Mouse (Mus musculus): Measurements from ENCODE around the gene Kyat1. TPM values are rescaled to one million over a fixed set of nuclear protein-coding genes. Genes with fewer than 3 reads are reported as not detected.
A peak's percentile ranks its signal among the peaks of the same experiment; 100 is the strongest.

Kyat1 gene
- total RNA-seq (2022) = 10 to 100 TPM; 23.0 to 28.7 (median 26.8) TPM

DNA sequence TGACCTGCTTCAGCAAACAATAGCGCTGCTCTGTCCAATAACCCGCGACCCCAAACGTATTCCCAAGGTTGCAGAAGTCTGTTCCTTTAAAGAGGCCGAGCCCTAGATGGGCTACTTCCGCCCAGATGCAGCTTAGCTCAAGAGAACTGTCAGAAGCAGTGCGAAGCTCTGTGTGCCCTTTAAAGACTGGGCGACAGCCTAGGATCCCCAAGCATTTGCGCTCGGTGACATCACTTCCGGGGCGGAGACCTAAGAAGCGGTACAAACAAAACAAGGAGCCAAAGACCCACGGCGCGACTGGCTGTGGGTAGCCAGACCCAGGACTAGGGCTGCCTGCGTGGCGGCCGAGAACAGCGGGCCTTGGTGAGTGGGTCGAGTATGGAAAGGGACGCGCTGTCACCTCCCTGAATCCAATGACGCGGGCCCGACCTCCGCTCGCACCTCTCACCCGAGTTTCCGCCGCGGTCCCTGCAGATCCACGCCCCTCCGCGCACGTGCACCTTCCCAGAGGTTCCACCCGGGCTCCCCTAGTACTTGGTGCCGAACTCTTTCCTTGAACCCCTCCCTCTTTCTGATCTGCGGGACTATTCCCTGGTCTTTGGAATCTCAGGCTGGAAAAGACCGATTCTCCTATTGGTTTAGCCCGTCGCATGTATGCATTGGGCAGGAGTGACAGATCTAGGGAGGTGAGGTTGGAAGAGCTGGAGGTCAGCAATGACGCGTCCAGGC lies at the start of gene Kyat1:
Gene Kyat1, minus strand, starts transcription at position 219 of the 729 bp plus-strand sequence.
- DNase-seq (ENCODE audit: low spot score in 2 of 2) = peak; percentile 92

DNA sequence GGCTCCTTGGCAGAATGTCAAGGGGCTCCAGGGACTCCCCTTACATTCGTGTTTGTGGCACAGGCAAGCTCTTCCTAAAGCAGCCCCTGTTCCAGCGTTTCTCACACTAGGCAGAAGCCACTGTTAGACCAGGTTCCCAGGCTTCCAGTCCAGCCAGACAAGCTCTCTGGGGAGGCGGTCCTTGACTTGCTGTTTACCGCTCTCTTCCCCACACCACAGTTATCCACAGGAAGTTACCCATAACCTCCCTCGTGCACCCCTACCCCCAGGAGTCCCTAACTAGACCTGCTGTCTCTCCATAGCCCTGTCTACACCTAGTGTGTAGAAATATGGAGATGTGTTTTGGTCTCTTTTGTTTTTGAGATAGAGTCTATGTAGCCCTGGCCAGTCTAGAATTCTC lies 48.2 kb upstream of the Kyat1 start:
- DNase-seq (ENCODE audit: low spot score in 2 of 2) = no peak

DNA sequence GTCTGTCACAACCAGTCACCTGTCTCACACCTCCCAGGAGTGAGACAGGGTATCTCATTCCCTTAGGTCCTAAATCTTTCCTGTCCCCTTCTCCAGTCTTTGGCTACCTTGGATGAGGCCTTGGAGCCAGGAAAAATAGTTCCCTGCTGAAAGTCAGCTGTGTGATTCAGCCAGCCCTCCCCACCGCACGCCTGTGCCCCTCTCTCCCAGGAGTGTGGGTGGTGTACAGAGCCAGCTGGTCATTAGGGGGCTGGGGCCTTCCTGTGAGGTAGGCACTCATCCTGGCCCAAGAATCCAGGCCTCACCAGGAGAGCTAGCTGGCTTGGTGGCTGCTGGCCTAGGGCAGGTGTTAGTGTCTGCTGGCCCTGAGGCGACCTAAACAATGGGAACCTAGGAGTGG lies 46.9 kb upstream of the Kyat1 start:
- no peak for DNase-seq (ENCODE audit: low spot score in 2 of 2)

DNA sequence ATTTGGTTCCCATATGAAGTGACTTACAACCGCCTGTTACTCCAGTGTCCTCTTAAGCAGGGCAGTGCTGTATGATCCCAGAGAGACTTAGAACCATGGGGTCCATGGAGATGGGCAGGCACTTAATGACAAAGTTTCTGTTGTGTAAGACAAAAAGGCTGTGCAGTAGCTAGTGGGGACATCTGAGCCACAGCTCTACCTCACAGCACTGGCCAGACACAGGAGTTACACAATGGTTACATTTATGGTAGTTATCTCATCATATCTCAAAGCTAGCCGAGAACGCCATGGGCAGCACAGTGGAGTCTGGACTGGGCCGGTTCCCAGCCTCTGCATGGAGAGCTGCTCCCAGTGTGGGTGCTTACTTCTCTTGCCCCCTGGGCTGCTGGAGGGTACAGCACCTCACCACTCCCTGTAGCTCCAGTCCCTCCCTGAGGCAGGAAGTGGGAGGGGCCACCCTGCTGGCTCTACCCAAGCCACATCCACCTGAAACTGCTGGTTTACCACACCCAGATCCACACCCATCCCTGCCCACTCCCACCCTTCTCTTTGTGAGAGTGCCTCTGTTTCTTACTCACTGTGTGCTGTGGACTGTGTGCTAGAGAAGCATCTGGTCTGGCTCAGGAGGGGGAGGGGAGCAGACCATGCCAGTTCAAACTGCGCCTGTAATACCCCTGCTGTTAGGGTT lies 45.9 kb upstream of the Kyat1 start:
- DNase-seq (ENCODE audit: low spot score in 2 of 2) = no peak

DNA sequence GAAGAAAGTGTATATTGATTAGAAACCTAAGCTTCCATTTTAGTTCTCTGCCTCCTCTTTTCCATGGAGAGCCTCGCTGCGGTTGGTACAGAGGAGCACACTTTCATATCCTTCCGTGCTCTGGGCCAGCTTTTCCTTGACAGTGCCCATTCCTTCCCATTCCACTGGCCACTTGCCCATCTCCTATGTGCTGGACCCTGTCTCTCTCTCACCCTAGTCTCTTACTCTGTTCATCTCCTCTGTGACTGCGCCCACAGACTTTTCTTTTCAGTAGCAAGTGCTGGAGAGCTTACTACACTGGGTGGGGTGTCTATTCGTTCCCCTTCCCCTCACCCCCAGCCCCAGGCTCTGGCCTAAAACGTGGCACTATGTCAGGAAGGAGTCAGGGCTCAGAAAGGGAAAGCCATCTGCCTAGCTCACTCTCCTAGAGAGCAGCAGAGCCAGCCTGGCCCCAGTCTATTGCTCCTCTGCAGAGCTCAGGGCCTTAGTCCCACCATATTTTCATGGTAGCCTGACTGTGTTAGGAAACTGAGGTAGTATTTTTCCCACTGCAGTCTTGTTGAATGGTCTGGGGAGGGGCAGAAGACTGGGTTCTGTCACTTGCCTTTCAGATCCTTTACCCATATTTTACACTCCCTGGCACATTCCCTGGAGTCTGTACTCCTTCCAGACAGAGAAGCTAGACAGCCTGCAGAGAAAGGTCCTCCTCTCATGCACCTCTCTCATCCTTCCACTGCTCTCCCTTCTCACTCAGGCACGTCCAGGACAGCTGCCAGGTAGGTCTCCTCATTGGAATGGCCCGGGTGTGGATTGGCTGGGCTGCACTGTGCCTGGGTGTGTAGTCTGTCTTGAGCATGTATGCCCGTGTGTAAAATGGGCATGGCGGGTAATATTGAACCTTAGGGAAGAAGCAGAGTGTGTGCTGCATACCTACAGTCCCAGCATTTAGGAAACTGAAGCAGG lies 44.8 kb upstream of the Kyat1 start:
- no peak for DNase-seq (ENCODE audit: low spot score in 2 of 2)

DNA sequence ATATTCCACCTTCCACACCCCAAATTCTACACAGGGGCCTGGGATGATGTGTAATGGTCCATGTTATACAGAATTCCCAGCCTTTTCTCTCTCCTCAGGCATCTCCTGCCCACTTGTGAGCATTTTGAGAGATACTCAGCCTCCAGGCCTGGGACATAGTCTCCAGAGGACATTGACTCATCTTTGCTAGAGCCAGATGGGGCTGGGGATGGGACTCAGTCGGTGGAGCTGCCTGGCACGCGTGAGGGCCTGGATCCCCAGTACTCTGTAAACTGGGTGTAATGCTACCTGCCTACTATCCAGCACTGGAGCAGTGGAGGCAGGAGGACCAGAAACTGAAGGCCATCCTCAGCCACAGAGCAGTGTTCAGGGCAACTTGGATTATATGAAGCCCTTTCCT lies 43.5 kb upstream of the Kyat1 start:
- DNase-seq (ENCODE audit: low spot score in 2 of 2) = no peak

DNA sequence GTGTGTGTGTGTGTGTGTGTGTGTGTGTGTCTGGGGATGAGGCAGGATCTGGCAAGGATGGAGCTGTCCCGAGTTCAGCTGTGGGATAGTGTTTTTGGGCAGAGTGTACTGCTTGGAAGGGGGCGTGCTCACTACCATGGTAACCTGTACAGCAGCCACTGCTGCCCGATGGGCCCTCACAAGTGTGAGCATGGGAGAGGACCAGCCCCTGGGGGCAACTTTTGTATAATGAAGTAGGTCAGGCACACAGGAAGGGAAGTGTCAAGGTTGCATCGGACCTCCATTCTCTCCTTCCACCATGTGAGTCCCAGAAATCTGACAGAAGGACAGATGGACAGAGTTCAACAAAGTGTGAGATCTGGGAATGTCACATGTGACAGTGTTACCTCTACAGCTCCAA lies 42.0 kb upstream of the Kyat1 start:
- DNase-seq (ENCODE audit: low spot score in 2 of 2) = no peak

DNA sequence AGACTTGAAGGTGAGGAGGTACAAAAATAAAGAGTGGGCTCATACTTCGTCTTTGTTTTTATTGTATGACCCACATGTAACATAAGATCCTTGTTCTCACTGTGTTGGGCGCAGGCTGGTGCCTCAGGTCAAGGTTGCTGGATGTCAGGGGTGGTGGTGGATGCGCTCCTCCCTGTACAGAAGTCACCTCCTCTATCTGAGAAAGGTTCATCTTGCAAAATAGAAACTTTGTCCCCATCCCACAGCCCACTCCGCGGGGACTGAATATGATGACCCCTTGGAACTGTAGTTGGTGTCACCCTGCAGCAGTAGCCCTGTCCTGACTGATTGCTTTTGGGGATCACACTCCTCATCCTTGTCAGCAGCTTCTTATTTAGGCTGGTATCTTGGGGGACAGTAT lies 41.4 kb upstream of the Kyat1 start:
- DNase-seq (ENCODE audit: low spot score in 2 of 2) = no peak

DNA sequence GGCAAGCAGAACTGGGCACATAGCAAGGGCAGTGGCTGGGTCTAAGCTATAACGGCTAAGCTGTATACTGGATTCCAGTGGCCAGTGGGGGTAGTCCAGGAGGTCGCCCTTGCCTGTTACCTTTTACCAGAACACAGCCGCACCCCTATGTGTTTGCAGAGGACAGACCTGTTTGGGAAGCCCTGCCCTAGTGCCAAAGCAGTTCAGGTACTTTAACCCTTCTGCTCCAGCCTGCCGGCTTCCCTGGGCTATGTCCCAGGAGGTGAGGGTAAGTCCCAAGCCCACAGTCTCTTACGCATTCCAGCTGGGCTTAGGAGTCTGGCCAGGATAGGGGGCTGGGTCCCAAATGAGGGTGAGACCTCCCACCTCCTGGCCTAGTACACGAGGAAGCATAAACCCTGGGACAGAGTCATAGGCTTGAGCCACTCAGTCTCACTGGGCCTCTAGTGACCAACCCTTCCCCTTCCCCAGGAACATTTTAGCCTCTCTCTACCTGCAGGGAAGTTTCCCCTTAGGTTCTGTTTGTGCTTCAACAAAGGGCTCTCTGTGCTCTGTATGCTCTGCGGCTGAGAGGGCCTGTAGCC lies 39.0 kb upstream of the Kyat1 start:
- no peak for DNase-seq (ENCODE audit: low spot score in 2 of 2)

DNA sequence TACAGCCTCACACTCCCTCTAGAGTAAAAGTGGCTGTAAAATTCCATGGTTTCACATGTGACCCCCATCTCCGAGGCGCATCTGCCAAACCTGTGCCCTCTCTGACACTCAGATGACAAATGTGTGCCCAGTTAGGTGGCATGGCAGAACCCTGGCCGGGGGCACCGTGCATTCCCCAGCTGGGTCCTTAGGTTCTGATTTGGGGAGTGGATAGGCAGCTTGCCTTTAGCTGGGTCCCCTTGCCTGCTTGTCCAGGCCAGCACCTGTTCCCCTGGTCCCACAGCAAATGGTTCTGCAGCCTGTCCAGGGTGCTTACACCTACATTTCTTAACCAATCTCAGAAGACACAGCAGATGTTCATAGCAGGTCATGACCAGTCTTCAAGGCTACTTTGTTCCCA lies 37.7 kb upstream of the Kyat1 start:
- DNase-seq (ENCODE audit: low spot score in 2 of 2) = no peak

DNA sequence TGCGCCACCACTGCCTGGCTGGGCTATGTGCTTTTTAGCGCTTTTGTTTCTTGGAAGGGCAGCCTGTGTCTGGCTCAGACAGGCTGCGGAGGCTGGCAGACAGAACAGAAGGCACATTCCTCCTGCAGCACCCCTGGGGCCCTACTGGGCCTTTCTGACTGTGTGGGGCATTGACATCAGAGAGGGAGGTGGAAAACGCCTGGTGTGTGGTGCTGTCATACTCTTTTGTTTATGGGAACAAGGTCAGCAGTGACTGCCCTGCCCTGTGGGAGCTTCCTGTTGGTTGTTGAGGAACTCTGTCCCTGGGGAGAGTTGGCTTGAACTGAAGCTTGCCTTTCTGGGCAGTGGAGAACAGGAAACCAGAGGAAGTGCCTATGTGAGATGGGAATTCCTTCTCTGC lies 36.9 kb upstream of the Kyat1 start:
- peak in 1 of 2 experiments; percentile 44 for DNase-seq (ENCODE audit: low spot score in 2 of 2)

DNA sequence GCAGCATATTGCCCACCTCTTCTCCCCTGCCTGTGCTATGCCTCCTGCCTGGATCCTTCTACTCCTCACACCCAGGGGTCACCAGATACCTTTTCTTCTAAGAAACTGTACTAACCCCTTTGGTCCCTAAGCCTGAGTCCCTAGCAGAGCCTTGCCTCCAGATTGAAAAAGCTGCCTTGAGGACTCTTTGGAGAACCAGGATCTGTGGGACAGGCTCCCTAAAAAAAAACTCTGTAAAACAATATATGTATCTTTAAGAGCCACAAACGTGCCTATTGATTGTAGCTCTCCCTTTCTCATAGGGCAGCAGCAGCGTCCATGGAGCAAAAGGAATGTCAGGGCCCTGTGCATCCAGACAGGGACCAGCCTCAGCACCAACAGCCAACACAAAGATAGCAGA lies 34.6 kb upstream of the Kyat1 start, which contains the start of gene Gm28035:
Gene Gm28035, plus strand, starts transcription at position 301 of the 400 bp plus-strand sequence.
- DNase-seq (ENCODE audit: low spot score in 2 of 2) = no peak

DNA sequence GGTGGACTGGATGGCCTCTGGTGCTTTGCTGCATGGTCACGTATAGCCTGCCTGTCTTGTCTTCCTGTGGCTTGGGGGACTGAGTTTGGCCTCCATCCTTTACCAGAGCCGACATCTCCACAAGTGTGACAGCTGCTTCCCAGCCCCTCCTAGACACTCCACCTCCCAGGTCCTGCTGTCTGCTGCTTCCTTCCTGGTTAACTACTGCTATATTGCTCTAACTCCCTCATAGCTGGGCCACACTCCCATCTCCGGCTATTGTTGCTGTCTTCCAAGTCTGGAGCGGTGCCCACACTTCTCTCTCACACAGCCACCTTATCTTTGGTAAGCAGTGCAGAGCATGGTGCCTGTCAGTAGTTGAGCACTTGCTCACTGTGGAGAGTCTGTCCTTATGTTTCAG lies 34.1 kb upstream of the Kyat1 start:
- no peak for DNase-seq (ENCODE audit: low spot score in 2 of 2)

DNA sequence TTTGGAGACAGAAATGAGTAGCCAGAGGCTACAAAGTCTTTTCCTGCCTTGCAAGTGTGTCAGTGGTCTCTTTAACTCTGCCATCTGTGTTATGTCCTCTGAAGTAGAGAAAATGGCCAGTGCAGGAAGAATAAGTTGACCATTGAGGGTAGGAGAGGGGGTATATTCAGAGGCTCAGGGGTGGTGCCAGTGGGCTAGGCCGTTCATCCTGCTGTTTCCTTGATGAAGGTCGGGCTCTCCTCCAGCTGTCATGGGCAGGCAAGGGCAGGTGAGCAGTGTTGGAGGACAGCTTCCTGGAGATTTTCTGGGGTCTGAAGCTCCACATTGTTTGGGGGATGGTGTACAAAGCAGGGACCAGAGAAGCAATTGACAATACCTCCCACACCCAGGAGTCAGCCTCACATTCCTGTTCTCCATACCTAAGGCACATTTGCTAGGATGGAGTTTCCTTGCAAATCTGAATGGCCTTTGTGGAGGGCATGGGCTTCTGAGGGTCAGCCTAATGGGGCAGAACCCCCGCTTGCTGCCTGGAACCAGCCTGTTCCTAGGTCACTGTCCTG lies 33.3 kb upstream of the Kyat1 start:
- DNase-seq (ENCODE audit: low spot score in 2 of 2) = no peak

DNA sequence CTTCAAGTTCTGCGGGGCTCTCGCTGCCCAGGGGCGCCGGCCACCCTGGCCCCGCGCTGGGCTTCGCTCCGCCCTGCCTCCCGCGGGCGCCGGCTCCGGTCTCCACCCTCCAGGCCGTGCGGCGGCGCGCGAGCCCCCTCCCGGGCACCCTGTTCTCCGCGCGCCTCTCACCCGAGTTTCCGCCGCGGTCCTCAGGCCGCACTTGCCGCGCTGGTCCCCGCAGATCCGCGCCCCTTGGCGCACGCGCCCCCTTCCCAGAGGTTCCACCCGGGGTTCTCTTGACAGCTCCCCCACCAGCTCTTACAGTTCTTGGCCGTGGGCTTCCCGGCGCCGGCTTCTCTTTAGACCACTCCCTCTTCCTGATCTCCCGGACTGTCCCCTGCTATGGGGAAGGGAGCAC lies 32.2 kb upstream of the Kyat1 start:
- DNase-seq (ENCODE audit: low spot score in 2 of 2) = peak in 1 of 2 experiments; percentile 56

DNA sequence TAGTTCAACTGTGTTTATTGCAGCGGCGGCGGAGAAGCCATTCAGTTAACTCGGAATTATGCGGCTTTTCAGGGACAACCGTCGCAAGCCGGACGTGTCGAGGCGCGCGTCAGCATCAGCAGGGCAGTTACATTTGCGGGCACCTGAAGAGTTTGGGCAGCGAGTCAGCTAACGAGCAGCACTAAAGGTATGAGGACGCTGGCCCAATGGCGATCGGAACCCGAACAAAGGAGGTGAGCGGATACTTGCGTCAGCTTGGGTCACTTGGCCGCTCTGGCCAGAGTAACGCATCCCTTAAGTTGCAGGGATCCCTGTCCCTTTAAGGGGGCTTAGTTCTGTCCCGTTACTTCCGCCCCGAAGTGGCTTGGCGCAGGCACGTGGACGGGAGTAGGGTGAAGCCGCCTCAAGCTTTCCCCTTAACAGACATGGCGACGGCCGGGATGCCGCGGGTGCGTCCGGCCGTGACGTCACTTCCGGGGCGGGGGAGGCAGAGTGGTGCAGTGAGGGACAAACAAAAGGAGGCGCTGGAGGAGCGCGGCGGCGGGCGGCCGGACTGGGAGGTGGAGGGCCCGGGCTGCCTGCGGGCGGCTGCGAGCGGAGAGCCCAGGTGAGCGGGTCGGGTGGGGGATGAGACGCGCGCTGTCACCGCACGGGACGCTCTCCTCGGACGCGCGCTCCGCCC lies 31.7 kb upstream of the Kyat1 start, which contains the start of gene Lrrc8a:
Gene Lrrc8a, plus strand, starts transcription at position 517 of the 682 bp plus-strand sequence.
- peak; percentile 100 for DNase-seq (ENCODE audit: low spot score in 2 of 2)

DNA sequence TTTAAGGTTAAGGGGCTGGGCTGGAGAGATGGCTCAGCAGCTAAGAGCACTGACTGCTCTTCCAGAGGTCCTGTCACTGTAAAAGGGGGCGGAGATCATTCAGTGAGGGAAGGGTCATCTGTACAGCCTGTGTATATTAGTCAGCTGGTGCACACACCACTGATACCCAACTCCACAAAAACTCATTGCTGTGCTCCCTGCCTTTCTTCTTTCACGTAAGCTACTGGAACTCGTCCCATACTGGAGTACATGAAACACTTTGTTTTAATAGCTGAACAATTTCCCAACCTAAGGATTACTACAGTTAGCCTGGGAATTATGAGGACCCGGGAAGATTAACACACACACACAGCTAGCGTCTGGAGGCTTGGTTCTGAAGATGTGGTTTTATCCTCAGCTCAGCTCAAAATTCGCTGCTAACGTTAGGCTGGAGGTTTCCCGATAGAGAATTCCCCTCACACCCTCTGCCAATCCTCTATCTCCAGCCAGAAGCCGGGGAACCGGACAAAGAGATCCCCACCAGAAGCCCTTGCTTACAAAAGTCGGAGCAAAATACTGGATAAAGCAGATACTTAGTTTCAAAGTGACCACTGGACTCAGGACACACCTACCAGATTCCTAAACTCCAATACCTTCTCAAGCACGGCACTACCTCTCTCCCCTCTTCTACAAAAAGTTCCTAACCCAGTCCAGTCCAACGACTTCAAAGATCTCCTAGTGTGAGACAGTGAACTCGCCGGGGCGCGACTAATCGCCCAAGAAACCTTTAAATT lies 31.0 kb upstream of the Kyat1 start:
- DNase-seq (ENCODE audit: low spot score in 2 of 2) = no peak

DNA sequence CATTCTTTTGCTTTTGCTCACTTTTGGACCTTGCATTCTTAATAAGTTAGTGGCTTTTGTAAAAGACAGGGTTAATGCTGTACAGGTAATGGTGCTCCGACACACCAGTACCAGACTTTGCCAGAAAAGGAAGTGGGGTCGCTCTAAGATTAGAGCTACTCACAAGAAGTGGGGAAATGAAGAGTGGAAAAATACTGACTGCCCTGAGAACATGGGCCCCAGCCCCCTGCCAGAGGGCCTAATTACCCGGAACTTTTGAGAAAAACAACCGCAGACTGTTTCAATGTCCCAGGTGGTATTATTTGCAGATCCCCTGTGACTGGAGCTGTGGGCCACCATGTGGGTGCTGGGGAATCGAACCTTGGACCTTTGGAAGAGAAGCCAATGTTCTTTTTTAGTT lies 29.9 kb upstream of the Kyat1 start:
- DNase-seq (ENCODE audit: low spot score in 2 of 2) = no peak

DNA sequence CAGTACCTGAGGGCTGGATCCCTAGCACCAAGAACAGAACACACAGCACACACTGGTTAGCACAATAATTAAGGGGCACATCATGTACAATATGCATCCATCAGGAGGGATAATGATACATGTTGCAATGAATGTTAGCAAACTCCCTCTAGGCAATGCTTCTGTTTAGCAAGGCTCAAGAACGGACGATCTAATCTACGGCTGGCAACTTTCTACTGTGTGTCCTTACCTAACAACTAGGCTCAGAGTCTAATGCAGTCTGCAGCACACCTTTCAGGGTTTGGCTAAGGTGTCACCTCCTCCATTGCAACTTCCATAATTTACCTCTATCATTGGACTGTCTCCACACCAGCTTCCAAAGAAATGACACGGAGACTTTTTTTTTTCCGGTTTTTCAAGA lies 10.6 kb upstream of the Kyat1 start:
- no peak for DNase-seq (ENCODE audit: low spot score in 2 of 2)

DNA sequence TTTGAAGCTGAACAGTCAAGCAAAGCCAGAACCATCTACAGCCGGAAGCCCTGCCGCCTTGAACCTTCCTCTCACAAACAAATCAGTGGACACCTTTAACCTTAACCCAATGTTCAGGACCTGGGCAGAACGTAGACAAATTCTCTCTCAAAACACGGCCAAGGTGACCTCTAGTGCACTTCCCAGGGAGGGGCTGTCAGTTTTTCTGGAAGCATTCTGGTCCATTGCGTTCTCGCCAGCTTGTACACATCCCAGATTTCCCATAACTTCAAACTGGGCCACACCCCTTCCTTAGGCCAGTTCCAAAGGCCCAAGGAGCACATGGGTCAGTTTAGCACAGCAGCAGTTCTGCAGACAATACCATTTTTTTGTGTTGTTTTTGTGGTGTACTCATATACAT lies 9.8 kb upstream of the Kyat1 start:
- no peak for DNase-seq (ENCODE audit: low spot score in 2 of 2)

Data from gastrocnemius, adult 8-10 months (tissue).